Mouse (Mus musculus): ENCODE measurements at regions not wholly inside any gene's neighbourhood (a gene's known extent, or its start where the extent isn't known, plus 50 kb on each side); places are given as distances from the start of the nearest gene placed in this dataset.

- TF ChIP-seq CTCF (IDR thresholded peaks at IDR 0.05; ENCODE audit: low read depth, low read length) (no peak), POLR2A (IDR thresholded peaks at IDR 0.05; ENCODE audit: borderline replicate concordance, low read depth, low read length) (no peak)
Measured at GRCm38 (mm10) chr1:151087151-151087660, 94.0 kb upstream of the Hmcn1 start.

Data from bone marrow macrophage, adult 2 months (primary cell).